Mouse (Mus musculus) right cerebral cortex, postnatal 14 days (tissue): Measurements from ENCODE around the gene Mindy3.
"Not testable (repeated sequence)": the region's sequence is repeated elsewhere in the genome, so short reads cannot be mapped to it uniquely, and the experiment has no call there.

Experiments
- DNase-seq: peaks from one replicate; pipeline ENCODE4 v3.0.0; 2022

The Mindy3 gene

GRCm38 (mm10) chr2:12419262-12419655, at the start of gene Mindy3:
Gene Mindy3, minus strand, starts transcription at chr2:12419470.
- DNase-seq, result peak; percentile 88

GRCm38 (mm10) chr2:12459732-12460131, 40.5 kb upstream of the Mindy3 start:
- no peak for DNase-seq

GRCm38 (mm10) chr2:12450108-12450507, 30.8 kb upstream of the Mindy3 start:
- DNase-seq, result no peak

GRCm38 (mm10) chr2:12440120-12440519, 20.9 kb upstream of the Mindy3 start:
- DNase-seq, result no peak

- DNase-seq, result no peak
These were observed 20.3 kb upstream of the Mindy3 start for GRCm38 (mm10) chr2:12439543-12439942.

GRCm38 (mm10) chr2:12438181-12438580, 18.9 kb upstream of the Mindy3 start:
- no peak for DNase-seq

GRCm38 (mm10) chr2:12432055-12432454, 12.8 kb upstream of the Mindy3 start:
- no peak for DNase-seq

GRCm38 (mm10) chr2:12424374-12424773, 5.1 kb upstream of the Mindy3 start:
- DNase-seq, result no peak

- DNase-seq, result not testable (repeated sequence)
These were observed 4.2 kb upstream of the Mindy3 start for GRCm38 (mm10) chr2:12423426-12423825.

- DNase-seq, result peak; percentile 43
These were observed 572 bp downstream of the Mindy3 start for GRCm38 (mm10) chr2:12418534-12419261.

- no peak for DNase-seq
These were observed 1.1 kb downstream of the Mindy3 start for GRCm38 (mm10) chr2:12418121-12418520.

GRCm38 (mm10) chr2:12412309-12412708, 7.0 kb downstream of the Mindy3 start:
- DNase-seq, result no peak

- DNase-seq, result no peak
These were observed 8.1 kb downstream of the Mindy3 start for GRCm38 (mm10) chr2:12411129-12411528.

- DNase-seq, result no peak
These were observed 12.5 kb downstream of the Mindy3 start for GRCm38 (mm10) chr2:12406737-12407136.

GRCm38 (mm10) chr2:12402469-12402868, 16.8 kb downstream of the Mindy3 start:
- DNase-seq, result no peak

- no peak for DNase-seq
These were observed 18.1 kb downstream of the Mindy3 start for GRCm38 (mm10) chr2:12401137-12401536.

- no peak for DNase-seq
These were observed 30.2 kb downstream of the Mindy3 start for GRCm38 (mm10) chr2:12389028-12389427.

GRCm38 (mm10) chr2:12388569-12388968, 30.7 kb downstream of the Mindy3 start:
- no peak for DNase-seq

- no peak for DNase-seq
These were observed 34.9 kb downstream of the Mindy3 start for GRCm38 (mm10) chr2:12384389-12384788.

GRCm38 (mm10) chr2:12382650-12383049, 36.6 kb downstream of the Mindy3 start:
- no peak for DNase-seq

- DNase-seq, result no peak
These were observed 39.0 kb downstream of the Mindy3 start for GRCm38 (mm10) chr2:12380233-12380632.

GRCm38 (mm10) chr2:12378591-12378990, 40.7 kb downstream of the Mindy3 start:
- DNase-seq, result no peak

GRCm38 (mm10) chr2:12377024-12377423, 42.2 kb downstream of the Mindy3 start:
- DNase-seq, result no peak

- DNase-seq, result no peak
These were observed 46.4 kb downstream of the Mindy3 start for GRCm38 (mm10) chr2:12372883-12373282.

GRCm38 (mm10) chr2:12371401-12371800, 47.9 kb downstream of the Mindy3 start:
- no peak for DNase-seq
